Mouse (Mus musculus) E14TG2a.4 (cell line): Measurements from ENCODE around the gene Rps25.

Experiments
- H3K27me3 ChIP-seq: 2 replicates; pipeline ENCODE4 v1.6.1; 2014; ENCODE audit warnings: low read length, control low read depth; ENCODE audit not compliant: insufficient read depth
- H3K36me3 ChIP-seq: 2 replicates; pipeline ENCODE4 v1.6.1; 2014; ENCODE audit warnings: low read length, control low read depth; ENCODE audit not compliant: insufficient read depth
- H3K4me1 ChIP-seq: replicated peaks from 2 replicates; pipeline ENCODE4 v1.6.1; 2014; ENCODE audit warnings: low read depth, low read length, control low read depth
- H3K4me3 ChIP-seq: replicated peaks from 2 replicates; pipeline ENCODE4 v1.5.1; 2014; ENCODE audit warnings: mild to moderate bottlenecking, low read length
- H3K9me3 ChIP-seq: 2 replicates; pipeline ENCODE4 v1.6.1; 2014; ENCODE audit warnings: low read length, control low read depth
- CTCF ChIP-seq: conservative IDR thresholded peaks from 2 replicates; pipeline ENCODE4 v1.5.1; 2014; ENCODE audit warnings: low read length
- NANOG ChIP-seq: IDR thresholded peaks from 2 replicates; pipeline ENCODE4 v1.6.1; 2014; ENCODE audit warnings: borderline replicate concordance, low read length, mixed read lengths
- POU5F1 ChIP-seq: IDR thresholded peaks from 2 replicates; pipeline ENCODE4 v1.6.1; 2014; ENCODE audit warnings: low read length, borderline replicate concordance

Rps25 gene

GRCm38 (mm10) chr9:44378153-44378730 lies 28.7 kb upstream of the Rps25 start:
- Histone ChIP-seq H3K27me3 (no peaks in the 10 kb centered on the region), H3K4me1 (peaks cover 52% of the 10 kb centered on the region), H3K4me3 (peak overlapping the region; percentile 98), H3K9me3 (no peaks in the 10 kb centered on the region), H3K36me3 (peaks cover 56% of the 10 kb centered on the region)
- no peak for TF ChIP-seq POU5F1
- no peak for TF ChIP-seq CTCF
- TF ChIP-seq NANOG: no peak

GRCm38 (mm10) chr9:44379054-44379834 lies 27.7 kb upstream of the Rps25 start, which contains the start of gene Hyou1:
Gene Hyou1, plus strand, starts transcription at chr9:44379490.
- H3K4me3 ChIP-seq: peak within 1 kb of the TSS; percentile 98
- H3K4me1 ChIP-seq: peaks cover 61% of the 10 kb centered on the region
- peaks cover 66% of the 10 kb centered on the region for H3K36me3 ChIP-seq
- TF ChIP-seq POU5F1 (no peak), NANOG (no peak), CTCF (no peak)
- H3K9me3 ChIP-seq: no peaks in the 10 kb centered on the region
- no peaks in the 10 kb centered on the region for H3K27me3 ChIP-seq

- H3K9me3 ChIP-seq: no peaks in the 10 kb centered on the region
- no peaks in the 10 kb centered on the region for H3K27me3 ChIP-seq
- TF ChIP-seq NANOG (no peak), POU5F1 (no peak), CTCF (no peak)
- H3K4me1 ChIP-seq: peaks cover 67% of the 10 kb centered on the region
- H3K4me3 ChIP-seq: peak overlapping the region; percentile 98
- peaks cover 72% of the 10 kb centered on the region for H3K36me3 ChIP-seq
These were observed 27.1 kb upstream of the Rps25 start for GRCm38 (mm10) chr9:44379862-44380261.

GRCm38 (mm10) chr9:44384596-44384995 lies 22.3 kb upstream of the Rps25 start:
- Histone ChIP-seq H3K4me1 (peaks cover 59% of the 10 kb centered on the region), H3K4me3 (0 out of 2 replicates have a peak overlapping the region, but pooled peaks have one; percentile 17)
- no peak for TF ChIP-seq NANOG
- no peak for TF ChIP-seq CTCF
- no peak for TF ChIP-seq POU5F1

DNA sequence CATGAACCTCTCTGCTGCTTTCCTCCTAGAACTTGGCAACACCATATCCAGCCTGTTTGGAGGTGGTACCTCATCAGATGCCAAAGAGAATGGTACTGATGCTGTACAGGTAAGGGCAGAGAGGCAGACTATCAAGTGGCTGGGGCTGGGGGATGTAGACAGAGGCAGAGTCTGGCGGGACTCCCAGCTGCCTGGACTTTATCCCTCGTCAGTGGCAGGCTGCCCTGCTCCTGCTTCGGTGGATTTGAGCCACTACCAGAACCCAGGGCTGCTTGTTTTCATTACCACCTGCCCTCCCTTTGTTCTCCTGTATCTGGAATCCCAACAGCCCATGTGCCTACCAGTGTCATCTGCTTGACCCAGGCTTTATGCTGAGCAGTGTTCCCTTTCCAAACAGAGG lies 19.7 kb upstream of the Rps25 start:
- Histone ChIP-seq H3K9me3 (no peaks in the 10 kb centered on the region), H3K4me3 (no peak overlapping the region), H3K36me3 (peaks cover 98% of the 10 kb centered on the region), H3K4me1 (peaks cover 46% of the 10 kb centered on the region), H3K27me3 (no peaks in the 10 kb centered on the region)
- TF ChIP-seq CTCF: no peak

More at GRCm38 (mm10) chr9:44384596-44384995, 22.3 kb upstream of the Rps25 start:
- no peaks in the 10 kb centered on the region for H3K9me3 ChIP-seq
- H3K27me3 ChIP-seq: no peaks in the 10 kb centered on the region
- peaks cover 94% of the 10 kb centered on the region for H3K36me3 ChIP-seq

DNA sequence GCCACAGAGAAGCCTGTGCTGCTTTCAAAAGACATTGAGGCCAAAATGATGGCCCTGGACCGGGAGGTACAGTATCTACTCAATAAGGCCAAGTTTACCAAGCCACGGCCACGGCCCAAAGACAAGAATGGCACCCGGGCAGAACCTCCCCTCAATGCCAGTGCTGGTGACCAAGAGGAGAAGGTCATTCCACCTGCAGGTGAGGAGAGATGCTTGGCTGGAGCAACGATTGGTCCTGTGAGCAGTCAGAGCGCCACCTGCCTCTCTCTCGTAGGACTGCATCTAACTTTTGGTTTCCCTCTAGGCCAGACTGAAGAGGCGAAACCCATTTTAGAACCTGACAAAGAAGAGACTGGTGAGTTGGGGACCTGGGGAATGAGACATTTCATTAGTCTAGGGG lies 17.7 kb upstream of the Rps25 start:
- Histone ChIP-seq H3K36me3 (peaks cover 87% of the 10 kb centered on the region), H3K9me3 (no peaks in the 10 kb centered on the region), H3K27me3 (no peaks in the 10 kb centered on the region), H3K4me1 (peaks cover 31% of the 10 kb centered on the region), H3K4me3 (no peak overlapping the region)
- TF ChIP-seq NANOG (no peak), CTCF (peak; percentile 79)

- Histone ChIP-seq H3K4me1 (peaks cover 28% of the 10 kb centered on the region), H3K9me3 (no peaks in the 10 kb centered on the region), H3K27me3 (no peaks in the 10 kb centered on the region), H3K36me3 (peaks cover 65% of the 10 kb centered on the region), H3K4me3 (no peak overlapping the region)
- TF ChIP-seq POU5F1 (no peak), CTCF (peak; percentile 93), NANOG (no peak)
These were observed 15.5 kb upstream of the Rps25 start for GRCm38 (mm10) chr9:44391466-44391865.

DNA sequence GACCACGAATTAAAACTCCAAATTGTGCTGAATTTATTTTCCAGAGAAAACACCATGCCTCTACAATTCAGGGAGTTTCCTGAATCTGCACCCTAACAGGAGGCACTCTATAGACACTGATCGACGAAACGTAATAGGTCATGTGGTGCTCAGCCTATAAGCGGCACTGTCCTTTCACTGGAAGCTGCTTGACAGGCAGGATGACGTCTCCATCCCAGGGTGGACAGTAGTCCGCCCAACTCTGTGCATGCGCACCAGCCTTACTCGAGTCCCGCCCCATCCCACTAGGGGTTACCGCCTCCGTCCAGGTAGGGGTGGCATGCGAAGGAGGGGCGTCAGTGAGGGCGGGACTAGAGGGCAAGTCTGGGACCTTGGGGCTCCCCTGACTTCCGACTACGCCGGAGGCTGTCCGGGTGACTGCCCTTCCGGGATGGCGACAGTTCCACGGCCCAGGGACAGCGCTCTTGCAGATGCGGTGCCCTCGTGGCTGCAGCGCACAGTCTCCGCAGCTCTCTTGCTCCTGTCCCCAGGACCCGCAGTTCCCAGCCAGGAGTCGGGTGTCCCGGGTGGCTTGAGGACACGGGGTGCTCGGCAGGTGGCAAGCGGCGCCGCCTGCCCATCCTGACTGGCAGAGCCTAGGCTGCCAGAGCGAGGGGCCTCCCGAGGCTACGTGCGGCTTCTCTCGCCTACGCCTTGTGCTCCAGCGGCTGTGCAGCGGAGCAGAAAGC lies 10.1 kb upstream of the Rps25 start, which contains the start of gene Slc37a4:
Gene Slc37a4, plus strand, starts transcription at position 169 of the 728 bp plus-strand sequence.
- H3K36me3 ChIP-seq: peaks cover 46% of the 10 kb centered on the region
- peaks cover 10% of the 10 kb centered on the region for H3K27me3 ChIP-seq
- peak within 1 kb of the TSS; percentile 93 for H3K4me3 ChIP-seq
- TF ChIP-seq NANOG (no peak), CTCF (no peak), POU5F1 (no peak)
- H3K9me3 ChIP-seq: no peaks in the 10 kb centered on the region
- H3K4me1 ChIP-seq: peaks cover 46% of the 10 kb centered on the region
